In genomic region chr10:87058251-87058925, GRCm38 (mm10) we compare ENCODE assay signal across 8 mouse cellular contexts. TPM values are rescaled to one million over a fixed set of nuclear protein-coding genes. Genes with fewer than 3 reads are reported as not detected.
DNase-seq lines count a peak whose midpoint lies in the region; ATAC-seq lines count a peak whose summit lies in the region.

No protein-coding gene starts in this region.

- ATAC-seq in hindbrain, embryonic 14.5 days (ENCODE audit: low FRiP score): peak; percentile 95
- ATAC-seq in limb, embryonic 11.5 days (ENCODE audit: insufficient number of reproducible peaks, low FRiP score, low TSS enrichment, low read depth): peak; percentile 87

- H3K4me3 ChIP-seq in hindbrain, embryonic 14.5 days (replicated peaks; ENCODE audit: low read length): peak overlapping the region; percentile 46
- peak overlapping the region; percentile 46 for H3K4me3 ChIP-seq in limb, embryonic 11.5 days (ENCODE audit: low read depth, low read length)

- WGBS in hindbrain, embryonic 14.5 days: under 1% methylated on average over 31 of the region's 34 CpGs
- 1% methylated on average over 32 of the region's 34 CpGs for whole genome bisulfite sequencing in limb, embryonic 11.5 days

- H3K27ac ChIP-seq in hindbrain, embryonic 14.5 days: peak overlapping the region; percentile 80
- H3K27ac ChIP-seq in limb, embryonic 11.5 days (replicated peaks; ENCODE audit: low read depth, low read length): no peak overlapping the region

- H3K9ac ChIP-seq in hindbrain, embryonic 14.5 days: peak overlapping the region; percentile 70
- H3K9ac ChIP-seq in limb, embryonic 11.5 days (ENCODE audit: low read length): peak overlapping the region; percentile 51

- no peaks in the 10 kb centered on the region for H3K36me3 ChIP-seq in hindbrain, embryonic 14.5 days (replicated peaks; ENCODE audit: control insufficient read depth, insufficient read depth)
- H3K36me3 ChIP-seq in limb, embryonic 11.5 days (ENCODE audit: control insufficient read depth, insufficient read depth, low read length): no peaks in the 10 kb centered on the region

- no peaks in the 10 kb centered on the region; the same call in none of the 2 replicates for H3K27me3 ChIP-seq in hindbrain, embryonic 14.5 days (ENCODE audit: control insufficient read depth, insufficient read depth, low read length)
- no peaks in the 10 kb centered on the region for H3K27me3 ChIP-seq in limb, embryonic 11.5 days (ENCODE audit: control insufficient read depth, insufficient read depth, low read length)

- H3K4me2 ChIP-seq in hindbrain, embryonic 14.5 days (replicated peaks): peak overlapping the region; percentile 85
- H3K4me2 ChIP-seq in limb, embryonic 11.5 days (ENCODE audit: low read depth, severe bottlenecking): peak overlapping the region; percentile 85

- H3K4me1 ChIP-seq in hindbrain, embryonic 14.5 days (replicated peaks; ENCODE audit: control insufficient read depth, insufficient read depth, low read length): peaks cover 10% of the 10 kb centered on the region; the same call in 1 of the 2 replicates
- 0 out of 2 replicates have a peak, but pooled peaks cover 2% of the 10 kb centered on the region for H3K4me1 ChIP-seq in limb, embryonic 11.5 days (ENCODE audit: control insufficient read depth, insufficient read depth, low read length)

- peak; percentile 28 to 52 for DNase-seq in adrenal gland, adult (ENCODE audit: inconsistent age in 2 of 2, low spot score in 1 of 2)
- no peak for DNase-seq in adrenal gland, adult 8-10 months
- peak; percentile 20 for DNase-seq in WW6 (ENCODE audit: low read depth, low spot score)
- DNase-seq in embryo, embryonic 11.5 days (ENCODE audit: low read depth, low spot score): peak; percentile 56
- DNase-seq in hindbrain, embryonic 14.5 days (ENCODE audit: low spot score): peak; percentile 73
- peak; percentile 68 for DNase-seq in limb, embryonic 11.5 days (ENCODE audit: low spot score)
- DNase-seq in neural tube, embryonic 10.5 days (ENCODE audit: extremely low spot score, low spot score): peak; percentile 85
- DNase-seq in thymus, postnatal 14 days: peak; percentile 68

- no peaks in the 10 kb centered on the region for H3K9me3 ChIP-seq in hindbrain, embryonic 14.5 days (ENCODE audit: control insufficient read depth, low read length)
- no peaks in the 10 kb centered on the region for H3K9me3 ChIP-seq in limb, embryonic 11.5 days (ENCODE audit: control insufficient read depth, low read length)

RNA-seq across cellular contexts. Expression of gene 1700113H08Rik, which starts 0.5 kb away (rescaled TPM):
- not detected for total RNA-seq in adrenal gland, adult 8-10 months (2022)
- polyA plus RNA-seq in hindbrain, embryonic 14.5 days (2014; fragmentation: Nextera tagmentation; extraction: Ambion mirVana): 0.37 TPM in 1 of 2 replicates, not detected in the other
- not detected in 2 replicates for polyA plus RNA-seq in limb, embryonic 11.5 days (2014; fragmentation: Nextera tagmentation; extraction: Ambion mirVana)

RNA-seq across cellular contexts. Expression of gene Stab2, which starts 50.6 kb away (rescaled TPM):
- 1 to 10 TPM in 1 of 4 experiments, under 1 TPM in 3; 0.22 to 1.2 (median 0.25) TPM for total RNA-seq in adrenal gland, adult 8-10 months (2022)
- 0.17 TPM in 1 of 2 replicates, not detected in the other for polyA plus RNA-seq in hindbrain, embryonic 14.5 days (2014; fragmentation: Nextera tagmentation; extraction: Ambion mirVana)
- 0.23 and 0.24 TPM in 2 replicates for polyA plus RNA-seq in limb, embryonic 11.5 days (2014; fragmentation: Nextera tagmentation; extraction: Ambion mirVana)
